In genomic region chr2:122637526-122637997, GRCm38 (mm10) we compare ENCODE assay signal across 8 mouse cellular contexts. TPM values are rescaled to one million over a fixed set of nuclear protein-coding genes. Genes with fewer than 3 reads are reported as not detected.
DNase-seq lines count a peak whose midpoint lies in the region; ATAC-seq and TF ChIP-seq lines count a peak whose summit lies in the region.

No protein-coding gene starts in this region.

- peak; percentile 96 for TF ChIP-seq CTCF in left cerebral cortex, adult 2 months (IDR thresholded peaks at IDR 0.05)

- no peak overlapping the region for H3K27ac ChIP-seq in hindbrain, embryonic 13.5 days
- no peak overlapping the region for H3K27ac ChIP-seq in left cerebral cortex, adult 2 months

- ATAC-seq in hindbrain, embryonic 13.5 days (ENCODE audit: low FRiP score): peak; percentile 76; the same call in 1 of the 2 replicates
- ATAC-seq in megakaryocyte, adult 5-6 weeks (ENCODE audit: poor library complexity, severe bottlenecking): peak; percentile 100

- H3K9me3 ChIP-seq in hindbrain, embryonic 13.5 days: no peaks in the 10 kb centered on the region

- peaks cover 17% of the 10 kb centered on the region for H3K36me3 ChIP-seq in hindbrain, embryonic 13.5 days

- H3K9ac ChIP-seq in hindbrain, embryonic 13.5 days: peak overlapping the region; percentile 40; the same call in 1 of the 2 replicates

- 1% methylated on average over 36 of the region's 36 CpGs for WGBS in hindbrain, embryonic 13.5 days

- DNase-seq in R1 (ENCODE audit: low read depth, low spot score): peak; percentile 61
- peak; percentile 86 to 93 for DNase-seq in cerebellum, postnatal 14 days
- peak; percentile 50 to 57 for DNase-seq in frontal cortex, postnatal 36 days (ENCODE audit: low spot score in 2 of 2)
- DNase-seq in left cerebral cortex, adult 2 months (ENCODE audit: extremely low spot score in 1 of 2, low spot score in 2 of 2): peak; percentile 58 to 64
- DNase-seq in retina, postnatal 7 days (ENCODE audit: low read depth, low spot score): peak; percentile 57
- DNase-seq in urinary bladder, adult 18-20 months (ENCODE audit: low spot score in 2 of 2): peak; percentile 47 to 73

- H3K4me1 ChIP-seq in hindbrain, embryonic 13.5 days (replicated peaks): peaks cover 5% of the 10 kb centered on the region

- intact Hi-C loops in left cerebral cortex, adult 2 months (cut with DNase I): loop anchor here (10.0 kb wide), 1 partner anchor 117 kb away; no protein-coding TSS in a partner anchor

- peaks cover 19% of the 10 kb centered on the region for H3K27me3 ChIP-seq in hindbrain, embryonic 13.5 days

- peak overlapping the region; percentile 35 for H3K4me3 ChIP-seq in hindbrain, embryonic 13.5 days
- H3K4me3 ChIP-seq in left cerebral cortex, adult 2 months: peak overlapping the region; percentile 52

- H3K4me2 ChIP-seq in hindbrain, embryonic 13.5 days: peak overlapping the region; percentile 62

RNA-seq across cellular contexts. Expression of gene AA467197, which starts 0.8 kb away (rescaled TPM):
- 0.66 TPM in 1 of 2 replicates, not detected in the other for polyA plus RNA-seq in hindbrain, embryonic 13.5 days (2015; fragmentation: Nextera tagmentation; extraction: Ambion mirVana)
- total RNA-seq in left cerebral cortex, adult 2 months (2021): under 1 TPM in 1 of 2 experiments, not detected in 1; 0.49 TPM
- 50.1 and 66.9 TPM in 2 replicates for total RNA-seq in megakaryocyte, adult 5-6 weeks (2015)
- 103 and 129 TPM in 2 replicates for total RNA-seq in megakaryocyte, adult 5-6 weeks (2017)

RNA-seq across cellular contexts. Expression of gene Gatm, which starts 26.5 kb away (rescaled TPM):
- polyA plus RNA-seq in hindbrain, embryonic 13.5 days (2015; fragmentation: Nextera tagmentation; extraction: Ambion mirVana): 26.8 and 27.3 TPM in 2 replicates
- 10 to 100 TPM; 51.8 to 52.0 TPM for total RNA-seq in left cerebral cortex, adult 2 months (2021)
- 19.8 and 29.9 TPM in 2 replicates for total RNA-seq in megakaryocyte, adult 5-6 weeks (2015)
- 13.7 and 20.8 TPM in 2 replicates for total RNA-seq in megakaryocyte, adult 5-6 weeks (2017)

Comparison
In these comparisons a context has a peak if more than half of its experiments do, and no peak if none do; other contexts are left out.
1. RNA of gene AA467197, which starts 0.8 kb away (total RNA-seq): 50.1 to 129 TPM in megakaryocyte, adult 5-6 weeks; 0.49 TPM in left cerebral cortex, adult 2 months; every median in the first group is over 10 times any median in the second.
2. Peak in every context shown above with its lines, with median percentiles within 50 percentile points of each other: DNase-seq.